Mouse (Mus musculus) megakaryocyte, embryonic 14.5 days (primary cell): ENCODE measurements around the gene Ints5.

Experiments used
- FLI1 ChIP-seq: IDR thresholded peaks from 2 replicates; pipeline ENCODE4 v1.6.1; 2012; ENCODE audit warnings: low read length, inconsistent platforms, mixed read lengths
- GATA1 ChIP-seq: IDR thresholded peaks from 3 replicates; pipeline ENCODE4 v1.6.1; 2012; ENCODE audit warnings: mixed read lengths, low read length, inconsistent platforms, borderline replicate concordance

GRCm38 (mm10) chr19:8921741-8922140 lies 28.9 kb downstream of the Ints5 start:
- TF ChIP-seq FLI1, result no peak
- no peak for TF ChIP-seq GATA1
